Mouse (Mus musculus): Measurements from ENCODE around the gene Hbs1l. TPM values are rescaled to one million over a fixed set of nuclear protein-coding genes. Genes with fewer than 3 reads are reported as not detected.
A peak's percentile ranks its signal among the peaks of the same experiment; 100 is the strongest.

Hbs1l gene
- 59.2 and 65.0 TPM in 2 replicates for polyA plus RNA-seq (2015; fragmentation: Nextera tagmentation; extraction: Ambion mirVana)

GRCm38 (mm10) chr10:21295759-21296621 lies at the start of gene Hbs1l:
Gene Hbs1l (plus strand): TSS chr10:21295979.
- H3K27ac ChIP-seq: peak within 1 kb of the TSS; percentile 67
- peak within 1 kb of the TSS; percentile 83 for H3K9ac ChIP-seq
- peak; percentile 96 for ATAC-seq (replicated peaks; ENCODE audit: insufficient number of reproducible peaks, insufficient read depth, low FRiP score, low read depth)
- H3K4me2 ChIP-seq: peak within 1 kb of the TSS; percentile 77
- H3K27me3 ChIP-seq: no peaks in the 10 kb centered on the region
- H3K9me3 ChIP-seq (replicated peaks): no peaks in the 10 kb centered on the region
- peak within 1 kb of the TSS; percentile 84 for H3K4me3 ChIP-seq
- WGBS: under 1% methylated on average over 71 of the region's 81 CpGs
- peaks cover 10% of the 10 kb centered on the region for H3K36me3 ChIP-seq
- peaks cover 14% of the 10 kb centered on the region for H3K4me1 ChIP-seq (replicated peaks)

GRCm38 (mm10) chr10:21248556-21248955 lies 47.2 kb upstream of the Hbs1l start:
- Histone ChIP-seq H3K27ac (no peak overlapping the region), H3K4me1 (replicated peaks) (no peaks in the 10 kb centered on the region), H3K27me3 (no peaks in the 10 kb centered on the region), H3K4me2 (no peak overlapping the region), H3K36me3 (no peaks in the 10 kb centered on the region), H3K9ac (no peak overlapping the region), H3K9me3 (replicated peaks) (no peaks in the 10 kb centered on the region), H3K4me3 (no peak overlapping the region)
- whole genome bisulfite sequencing: 65% methylated on average over 4 of the region's 4 CpGs
- ATAC-seq (replicated peaks; ENCODE audit: insufficient number of reproducible peaks, insufficient read depth, low FRiP score, low read depth): no peak

GRCm38 (mm10) chr10:21251881-21252534 lies 43.8 kb upstream of the Hbs1l start:
- no peak for ATAC-seq (replicated peaks; ENCODE audit: insufficient number of reproducible peaks, insufficient read depth, low FRiP score, low read depth)
- peak overlapping the region; percentile 49; the same call in 1 of the 2 replicates for H3K27ac ChIP-seq
- WGBS: 54% methylated on average over 15 of the region's 15 CpGs

GRCm38 (mm10) chr10:21252800-21253199 lies 43.0 kb upstream of the Hbs1l start:
- 84% methylated on average over 4 of the region's 4 CpGs for WGBS
- Histone ChIP-seq H3K4me1 (replicated peaks) (no peaks in the 10 kb centered on the region), H3K27ac (no peak overlapping the region), H3K4me3 (no peak overlapping the region), H3K27me3 (no peaks in the 10 kb centered on the region), H3K4me2 (no peak overlapping the region), H3K9me3 (replicated peaks) (no peaks in the 10 kb centered on the region), H3K9ac (no peak overlapping the region), H3K36me3 (no peaks in the 10 kb centered on the region)
- no peak for ATAC-seq (replicated peaks; ENCODE audit: insufficient number of reproducible peaks, insufficient read depth, low FRiP score, low read depth)

More at GRCm38 (mm10) chr10:21251881-21252534, 43.8 kb upstream of the Hbs1l start:
- no peaks in the 10 kb centered on the region for H3K27me3 ChIP-seq
- H3K4me2 ChIP-seq: no peak overlapping the region
- no peak overlapping the region for H3K4me3 ChIP-seq
- no peaks in the 10 kb centered on the region for H3K4me1 ChIP-seq (replicated peaks)
- H3K36me3 ChIP-seq: no peaks in the 10 kb centered on the region
- no peaks in the 10 kb centered on the region for H3K9me3 ChIP-seq (replicated peaks)
- no peak overlapping the region for H3K9ac ChIP-seq

- H3K9ac ChIP-seq: no peak overlapping the region
- no peaks in the 10 kb centered on the region for H3K36me3 ChIP-seq
- H3K27ac ChIP-seq: no peak overlapping the region
- H3K4me2 ChIP-seq: no peak overlapping the region
- H3K4me3 ChIP-seq: no peak overlapping the region
- no peaks in the 10 kb centered on the region for H3K27me3 ChIP-seq
- no peaks in the 10 kb centered on the region for H3K4me1 ChIP-seq (replicated peaks)
- no peaks in the 10 kb centered on the region for H3K9me3 ChIP-seq (replicated peaks)
- 73% methylated on average over 12 of the region's 12 CpGs for WGBS
- no peak for ATAC-seq (replicated peaks; ENCODE audit: insufficient number of reproducible peaks, insufficient read depth, low FRiP score, low read depth)
These were observed 41.3 kb upstream of the Hbs1l start for GRCm38 (mm10) chr10:21254266-21255140.

- WGBS: 68% methylated on average over 5 of the region's 5 CpGs
- Histone ChIP-seq H3K27ac (no peak overlapping the region), H3K9me3 (replicated peaks) (no peaks in the 10 kb centered on the region), H3K4me1 (replicated peaks) (no peaks in the 10 kb centered on the region), H3K27me3 (no peaks in the 10 kb centered on the region), H3K4me2 (no peak overlapping the region), H3K36me3 (no peaks in the 10 kb centered on the region), H3K4me3 (no peak overlapping the region), H3K9ac (no peak overlapping the region)
- no peak for ATAC-seq (replicated peaks; ENCODE audit: insufficient number of reproducible peaks, insufficient read depth, low FRiP score, low read depth)
These were observed 38.5 kb upstream of the Hbs1l start for GRCm38 (mm10) chr10:21257244-21257643.

GRCm38 (mm10) chr10:21259649-21260048 lies 36.1 kb upstream of the Hbs1l start:
- Histone ChIP-seq H3K9ac (no peak overlapping the region), H3K36me3 (no peaks in the 10 kb centered on the region), H3K27ac (no peak overlapping the region), H3K4me1 (replicated peaks) (no peaks in the 10 kb centered on the region), H3K9me3 (replicated peaks) (no peaks in the 10 kb centered on the region), H3K4me2 (no peak overlapping the region), H3K27me3 (no peaks in the 10 kb centered on the region), H3K4me3 (no peak overlapping the region)
- WGBS: 47% methylated on average over 2 of the region's 2 CpGs
- ATAC-seq (replicated peaks; ENCODE audit: insufficient number of reproducible peaks, insufficient read depth, low FRiP score, low read depth): no peak

GRCm38 (mm10) chr10:21265188-21265587 lies 30.6 kb upstream of the Hbs1l start:
- Histone ChIP-seq H3K27me3 (no peaks in the 10 kb centered on the region), H3K9ac (no peak overlapping the region), H3K36me3 (no peaks in the 10 kb centered on the region), H3K4me2 (no peak overlapping the region), H3K27ac (no peak overlapping the region), H3K4me1 (replicated peaks) (0 out of 2 replicates have a peak, but pooled peaks cover 3% of the 10 kb centered on the region), H3K9me3 (replicated peaks) (no peaks in the 10 kb centered on the region), H3K4me3 (no peak overlapping the region)
- WGBS: 58% methylated on average over 11 of the region's 11 CpGs
- ATAC-seq (replicated peaks; ENCODE audit: insufficient number of reproducible peaks, insufficient read depth, low FRiP score, low read depth): no peak

GRCm38 (mm10) chr10:21267452-21267851 lies 28.3 kb upstream of the Hbs1l start:
- no peak for ATAC-seq (replicated peaks; ENCODE audit: insufficient number of reproducible peaks, insufficient read depth, low FRiP score, low read depth)
- H3K36me3 ChIP-seq: no peaks in the 10 kb centered on the region
- H3K9me3 ChIP-seq (replicated peaks): no peaks in the 10 kb centered on the region
- H3K4me2 ChIP-seq: no peak overlapping the region
- no peak overlapping the region for H3K27ac ChIP-seq
- H3K9ac ChIP-seq: no peak overlapping the region
- WGBS: 67% methylated on average over 2 of the region's 2 CpGs
- 0 out of 2 replicates have a peak, but pooled peaks cover 3% of the 10 kb centered on the region for H3K4me1 ChIP-seq (replicated peaks)
- H3K4me3 ChIP-seq: no peak overlapping the region
- no peaks in the 10 kb centered on the region for H3K27me3 ChIP-seq

- no peak for ATAC-seq (replicated peaks; ENCODE audit: insufficient number of reproducible peaks, insufficient read depth, low FRiP score, low read depth)
- Histone ChIP-seq H3K4me3 (no peak overlapping the region), H3K27ac (no peak overlapping the region), H3K4me1 (replicated peaks) (0 out of 2 replicates have a peak, but pooled peaks cover 3% of the 10 kb centered on the region), H3K9me3 (replicated peaks) (no peaks in the 10 kb centered on the region), H3K9ac (no peak overlapping the region), H3K4me2 (no peak overlapping the region), H3K27me3 (no peaks in the 10 kb centered on the region), H3K36me3 (no peaks in the 10 kb centered on the region)
- 52% methylated on average over 6 of the region's 6 CpGs for WGBS
These were observed 26.9 kb upstream of the Hbs1l start for GRCm38 (mm10) chr10:21268786-21269410.
